Mouse (Mus musculus): ENCODE data around the gene Dgkg.

Gene Dgkg

GRCm38 (mm10) chr16:22438441-22439373 is 218.3 kb downstream of the Dgkg start:
- TF ChIP-seq GATA4 (IDR thresholded peaks at IDR 0.05; ENCODE audit: insufficient replicate concordance, low read length), result no peak

DNA sequence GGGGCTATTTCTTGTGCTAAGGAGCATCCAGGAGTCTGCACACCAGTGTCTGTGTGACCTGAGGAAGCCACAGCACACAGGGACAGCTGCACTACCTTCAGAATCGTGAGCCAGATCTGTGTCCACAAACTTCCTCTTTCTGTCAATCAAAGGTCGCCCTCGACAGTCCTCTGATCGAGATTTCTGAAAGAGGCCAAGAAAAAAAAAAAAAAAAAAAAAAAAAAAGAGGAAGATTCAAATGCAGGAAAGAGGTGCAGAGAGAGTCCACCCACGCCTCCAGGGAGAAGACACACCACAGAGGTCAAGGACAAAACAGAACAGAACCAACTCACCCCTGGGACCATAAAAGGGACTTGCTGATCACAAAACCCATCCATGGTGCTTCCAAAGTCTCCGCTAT is 220.9 kb downstream of the Dgkg start:
- TF ChIP-seq GATA4 (IDR thresholded peaks at IDR 0.05; ENCODE audit: insufficient replicate concordance, low read length), result no peak

- no peak for TF ChIP-seq GATA4 (IDR thresholded peaks at IDR 0.05; ENCODE audit: insufficient replicate concordance, low read length)
These were observed 222.5 kb downstream of the Dgkg start for GRCm38 (mm10) chr16:22434530-22434929.

DNA sequence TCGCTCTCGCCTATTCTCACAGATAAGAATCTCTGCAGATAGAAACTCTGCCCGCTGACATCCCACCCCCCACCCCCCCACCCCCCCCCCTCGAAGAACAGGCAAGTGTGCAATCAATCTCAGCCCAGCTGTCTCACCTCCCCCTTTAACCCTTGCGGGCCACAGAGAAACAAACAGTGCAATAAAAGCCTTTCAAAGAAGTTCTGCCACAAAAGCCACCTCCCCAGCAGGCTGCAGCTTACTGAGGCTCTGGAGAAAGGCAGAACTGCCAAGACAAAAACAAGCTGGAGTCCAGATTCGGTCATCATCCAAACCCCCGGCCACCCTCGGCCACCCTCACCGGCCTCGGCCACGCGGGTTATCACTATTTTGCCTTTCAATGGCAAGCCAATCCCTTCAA is 223.1 kb downstream of the Dgkg start:
- TF ChIP-seq GATA4 (IDR thresholded peaks at IDR 0.05; ENCODE audit: insufficient replicate concordance, low read length), result no peak

DNA sequence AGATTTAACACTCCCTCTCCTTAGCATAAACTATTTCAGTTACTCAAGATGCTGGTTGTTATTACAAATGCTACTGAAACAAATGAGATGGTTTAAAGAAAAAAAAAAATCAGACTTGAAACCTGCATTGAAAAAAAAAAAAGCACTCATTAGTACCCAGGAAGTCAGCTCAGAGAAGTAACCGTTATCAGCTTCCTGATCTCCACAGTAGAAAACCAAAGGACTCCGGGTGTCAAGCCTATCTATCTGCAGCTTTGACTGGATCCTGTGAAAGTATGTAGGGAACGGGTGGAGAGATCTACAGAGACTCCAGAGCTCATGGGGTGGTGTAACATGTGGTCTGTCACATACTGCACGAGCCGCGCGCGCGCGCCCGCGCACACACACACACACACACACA is 225.2 kb downstream of the Dgkg start:
- no peak for TF ChIP-seq GATA4 (IDR thresholded peaks at IDR 0.05; ENCODE audit: insufficient replicate concordance, low read length)

DNA sequence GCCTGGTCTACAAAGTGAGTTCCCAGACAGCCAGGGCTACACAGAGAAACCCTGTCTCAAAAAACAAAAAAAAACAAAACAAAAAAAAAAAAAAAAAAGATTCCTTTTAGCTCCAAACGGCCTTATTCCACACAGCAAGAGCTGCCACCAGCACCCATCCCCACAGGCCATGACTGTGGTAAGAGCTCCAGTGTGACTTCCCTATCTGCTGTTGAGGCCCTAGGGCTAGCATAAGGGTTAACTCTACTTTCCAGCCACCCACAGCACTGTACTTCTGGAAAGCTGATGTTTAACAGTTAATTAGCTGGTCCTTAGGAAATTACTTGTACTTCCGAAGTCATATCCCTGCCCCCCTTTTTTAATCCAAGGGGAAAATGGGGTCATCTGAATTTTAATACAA is 225.7 kb downstream of the Dgkg start:
- TF ChIP-seq GATA4 (IDR thresholded peaks at IDR 0.05; ENCODE audit: insufficient replicate concordance, low read length), result no peak

- no peak for TF ChIP-seq GATA4 (IDR thresholded peaks at IDR 0.05; ENCODE audit: insufficient replicate concordance, low read length)
These were observed 226.6 kb downstream of the Dgkg start for GRCm38 (mm10) chr16:22430211-22430951.

- TF ChIP-seq GATA4 (IDR thresholded peaks at IDR 0.05; ENCODE audit: insufficient replicate concordance, low read length), result no peak
These were observed 227.6 kb downstream of the Dgkg start for GRCm38 (mm10) chr16:22429377-22429776.

DNA sequence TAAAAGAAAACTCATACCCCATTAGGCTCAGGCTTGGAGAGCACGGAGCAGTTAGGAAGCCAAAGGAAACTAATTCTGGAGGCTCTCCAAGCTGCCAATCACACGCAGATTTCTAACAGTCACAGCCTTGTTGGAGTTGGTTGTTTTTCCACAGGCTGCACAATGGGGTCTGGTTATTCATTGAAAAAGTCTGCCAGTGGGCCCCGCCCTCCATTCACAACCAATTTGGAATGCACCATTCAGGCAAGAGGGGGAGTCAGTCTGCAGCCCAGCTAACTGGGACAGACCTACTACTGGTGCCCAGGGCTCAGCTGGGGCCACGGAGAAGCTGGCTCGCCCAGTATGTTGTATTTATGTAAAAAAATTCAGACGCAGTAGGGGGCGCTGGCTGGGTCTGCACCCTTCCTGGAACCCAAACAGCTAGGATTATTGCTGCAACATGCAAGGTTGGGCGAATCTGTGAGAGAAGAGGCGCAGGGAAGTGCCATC is 228.1 kb downstream of the Dgkg start:
- no peak for TF ChIP-seq GATA4 (IDR thresholded peaks at IDR 0.05; ENCODE audit: insufficient replicate concordance, low read length)

DNA sequence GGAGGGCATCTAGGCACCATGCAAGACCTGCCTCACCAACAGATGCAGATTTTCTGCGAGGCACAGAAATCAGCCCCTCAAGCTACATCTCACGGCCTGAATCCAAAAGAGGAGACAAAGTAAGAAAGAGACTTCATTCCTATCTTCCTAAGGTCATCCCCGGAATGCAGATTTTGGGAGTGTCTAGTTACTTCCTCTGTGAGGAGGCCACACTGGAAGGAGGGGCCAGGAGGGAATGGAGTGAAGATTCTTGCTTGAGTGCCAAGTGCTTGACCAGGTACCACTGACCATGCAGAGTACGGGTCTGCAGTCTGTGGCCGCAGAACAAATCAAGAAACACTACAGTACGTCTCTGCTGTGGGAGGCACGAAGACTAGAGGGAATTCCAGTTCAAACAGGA is 230.2 kb downstream of the Dgkg start:
- TF ChIP-seq GATA4 (IDR thresholded peaks at IDR 0.05; ENCODE audit: insufficient replicate concordance, low read length), result no peak

GRCm38 (mm10) chr16:22422256-22422655 is 234.8 kb downstream of the Dgkg start:
- TF ChIP-seq GATA4 (IDR thresholded peaks at IDR 0.05; ENCODE audit: insufficient replicate concordance, low read length), result no peak
